Mouse (Mus musculus): Measurements from ENCODE around the gene Cps1.

DNA sequence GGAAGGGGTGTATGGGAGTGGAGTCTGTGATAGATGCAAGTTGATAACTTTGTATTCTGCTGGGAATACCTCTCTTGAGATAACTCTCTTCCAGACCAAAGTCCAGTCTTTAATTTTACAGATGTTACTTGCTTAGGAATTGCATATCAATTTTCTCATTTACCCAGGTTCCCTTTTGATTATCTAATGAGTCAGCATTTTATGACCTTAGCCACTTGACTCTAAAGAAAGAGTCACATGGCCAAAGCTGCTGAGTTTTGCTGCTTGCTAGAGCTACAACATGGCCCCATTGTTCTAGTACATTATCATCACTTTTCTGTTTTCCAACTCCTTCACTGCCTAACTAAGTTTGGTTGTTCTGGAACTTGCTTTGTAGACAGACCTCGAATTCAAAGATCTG lies 153.4 kb downstream of the Cps1 start:
- TF ChIP-seq CTCF (IDR thresholded peaks at IDR 0.05; ENCODE audit: low read depth) (no peak), EP300 (optimal IDR thresholded peaks at IDR 0.05) (no peak)
